Mouse (Mus musculus) gastrocnemius, postnatal 25 days (tissue): ENCODE measurements around the gene Mpi. TPM values are rescaled to one million over a fixed set of nuclear protein-coding genes. Genes with fewer than 3 reads are reported as not detected.

Source experiments
- DNase-seq: peaks from one replicate; pipeline ENCODE4 v3.0.0; 2022
- long read RNA-seq, 2 experiments: library from polyadenylated mRNA; stranded (forward); transcript quantifications; one replicate each; pipeline ENCODE4 v2.0.0; 2021
- total RNA-seq, 2 experiments: library from RNA; stranded (reverse); gene quantifications; 1 replicate in 1 of 2; 2 replicates in 1 of 2; pipeline ENCODE4 v1.2.3; 2021

Gene Mpi
- 10 to 100 TPM; 75.1 to 87.6 TPM for total RNA-seq
- long read RNA-seq, experiment 1, transcript Mpi-201 (8 exons, 1,780 nt) = major isoform, 39 of 136 reads
- long read RNA-seq, experiment 1, partial matches to known transcripts = 15 of 136 reads
- long read RNA-seq, experiment 1, other reads (novel, unspliced or antisense) = 82 of 136 reads
- long read RNA-seq, experiment 2, transcript Mpi-201 (8 exons, 1,780 nt) = major isoform, 34 of 68 reads
- long read RNA-seq, experiment 2, partial matches to known transcripts = 8 of 68 reads
- long read RNA-seq, experiment 2, other reads (novel, unspliced or antisense) = 26 of 68 reads

DNA sequence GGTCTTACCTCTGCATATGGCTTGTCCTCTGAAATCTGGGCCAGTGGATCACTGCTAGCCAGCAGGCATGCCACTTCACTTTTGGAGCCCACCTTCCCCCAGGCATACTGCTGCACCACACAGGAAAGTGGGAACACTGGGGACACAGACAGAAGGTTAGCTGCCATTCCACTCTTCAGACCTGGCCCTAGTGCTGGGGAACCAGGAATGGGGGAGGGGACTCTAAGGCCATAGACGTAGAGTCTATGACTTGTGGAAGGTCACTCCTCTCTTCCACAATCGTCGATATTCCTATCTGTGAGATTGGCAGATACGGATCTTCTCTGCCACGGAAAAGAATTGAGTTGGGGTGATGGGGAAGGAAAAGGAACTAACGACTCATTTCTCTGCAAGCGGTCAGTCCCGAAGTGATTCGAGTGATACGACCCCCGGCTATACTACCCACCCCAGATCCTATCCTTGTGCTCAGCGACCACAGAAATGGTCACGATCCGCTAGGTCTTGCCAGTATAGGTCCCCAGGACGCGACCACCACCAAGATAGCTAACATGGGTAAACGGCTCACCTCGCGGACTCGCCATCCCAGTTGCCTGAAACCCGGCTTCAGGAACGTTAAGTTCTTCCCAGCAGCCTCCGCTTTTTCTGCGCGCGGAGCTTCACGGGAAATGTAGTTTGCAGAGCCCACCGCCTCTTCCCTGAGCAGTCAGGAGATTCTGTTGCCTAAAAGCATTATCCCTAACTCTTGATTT lies at the start of gene Mpi:
TSS of gene Mpi (minus strand) at position 625 of the 749 bp plus-strand sequence.
- peak; percentile 45 for DNase-seq

DNA sequence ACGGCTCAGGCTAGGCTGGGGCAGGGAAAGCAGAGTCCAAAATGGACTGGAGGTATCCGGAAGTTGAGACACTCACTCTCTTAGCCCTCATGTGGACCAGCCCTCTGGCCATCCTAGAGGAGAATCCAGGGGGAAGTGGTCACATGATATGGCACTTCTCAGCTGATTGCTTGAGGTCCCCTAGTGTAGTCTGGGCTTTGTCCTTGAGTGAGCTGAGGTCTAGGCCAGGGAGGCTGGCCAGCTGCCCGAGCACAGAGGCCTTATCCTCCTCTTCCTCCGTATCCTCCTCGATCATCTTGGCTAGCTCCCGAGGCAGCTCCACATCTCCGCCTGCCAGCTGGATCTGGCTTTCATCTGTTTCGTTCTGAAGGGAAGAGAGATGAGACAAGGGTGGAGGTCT lies 49.5 kb upstream of the Mpi start:
- no peak for DNase-seq

DNA sequence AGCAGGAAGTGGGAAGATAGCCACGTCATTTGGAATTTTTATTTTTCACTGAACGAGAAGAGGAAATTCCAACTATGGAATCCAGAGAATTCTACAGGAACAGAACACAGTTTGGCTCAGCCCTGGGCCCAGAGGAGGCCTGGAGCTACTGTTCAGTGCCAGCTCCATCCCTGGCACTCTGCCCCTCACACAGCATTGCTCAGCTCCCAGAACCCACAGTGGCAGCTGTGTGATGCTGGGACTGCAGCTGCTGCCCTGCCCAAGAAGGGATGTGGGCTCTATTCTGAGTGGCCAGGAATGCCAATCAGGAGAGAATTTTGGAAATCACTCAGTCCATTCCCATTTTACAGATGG lies 48.8 kb upstream of the Mpi start:
- no peak for DNase-seq

DNA sequence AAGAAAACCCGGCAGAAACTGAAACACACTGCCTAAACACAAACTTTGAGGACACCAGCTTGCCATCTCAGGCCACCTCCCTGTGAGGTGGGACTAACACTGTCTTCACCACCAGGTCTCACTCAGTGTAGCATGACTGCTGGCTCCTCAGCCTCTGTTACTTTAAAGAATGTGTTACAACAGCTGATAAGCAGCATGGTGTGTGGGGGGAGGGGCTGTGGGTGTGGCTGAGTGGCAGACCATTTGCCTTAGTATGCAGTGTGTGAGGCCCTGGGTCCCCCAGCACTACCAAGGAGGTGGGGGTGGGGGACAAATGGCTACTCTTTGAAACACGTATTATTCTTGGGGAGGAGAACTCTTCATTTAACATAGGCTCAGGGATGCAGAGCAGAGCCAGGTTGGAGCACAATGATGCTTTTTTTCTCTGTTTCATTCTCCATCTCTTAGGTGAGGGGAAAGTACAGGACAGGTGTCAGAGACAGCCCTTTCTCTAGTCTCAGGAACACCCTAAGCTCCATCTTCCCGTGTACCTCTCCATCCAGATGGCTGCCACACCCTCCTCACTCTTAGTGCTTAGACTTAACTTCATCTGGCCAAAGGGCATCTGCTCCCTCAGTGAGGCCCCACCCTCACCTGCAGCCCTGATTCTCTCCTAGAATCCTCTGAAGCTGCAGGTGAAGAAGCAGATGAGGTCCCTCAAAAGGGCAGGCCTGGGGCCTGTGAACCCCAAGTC lies 48.2 kb upstream of the Mpi start:
- no peak for DNase-seq

DNA sequence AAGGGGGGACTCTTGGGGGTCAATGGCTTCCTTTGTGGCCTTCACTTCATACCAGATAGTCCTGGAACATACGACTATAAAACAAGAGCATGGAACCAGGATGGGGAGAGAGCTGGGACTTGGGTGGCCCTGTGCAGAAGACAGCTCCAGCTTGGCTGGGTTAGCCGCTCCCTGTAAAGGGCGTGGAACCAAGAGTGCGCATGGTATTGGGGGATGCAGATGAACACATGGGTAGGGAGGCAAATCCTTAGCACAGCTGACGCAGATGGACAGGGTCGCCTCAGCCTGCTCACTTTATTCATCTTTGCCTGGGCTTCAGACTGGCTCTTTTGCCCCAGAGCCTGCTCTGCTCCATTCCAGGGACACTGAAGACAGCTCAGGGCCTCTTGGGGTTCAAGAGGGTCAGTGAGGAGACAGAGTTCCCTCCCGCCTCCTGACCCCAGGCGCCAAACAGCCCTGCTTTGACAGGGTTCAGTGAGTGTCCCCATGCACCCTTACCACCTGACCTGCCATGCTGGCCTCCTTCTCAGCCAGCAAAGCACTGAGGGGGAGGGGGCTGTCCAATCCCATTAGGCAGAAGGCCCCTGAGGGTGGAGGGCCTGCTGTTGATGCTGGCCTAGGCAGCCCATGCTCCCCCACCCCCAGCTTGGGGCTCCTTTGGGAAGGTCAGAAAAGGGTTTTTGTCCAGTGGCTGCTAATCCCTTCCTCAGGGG lies 46.4 kb upstream of the Mpi start:
- no peak for DNase-seq

DNA sequence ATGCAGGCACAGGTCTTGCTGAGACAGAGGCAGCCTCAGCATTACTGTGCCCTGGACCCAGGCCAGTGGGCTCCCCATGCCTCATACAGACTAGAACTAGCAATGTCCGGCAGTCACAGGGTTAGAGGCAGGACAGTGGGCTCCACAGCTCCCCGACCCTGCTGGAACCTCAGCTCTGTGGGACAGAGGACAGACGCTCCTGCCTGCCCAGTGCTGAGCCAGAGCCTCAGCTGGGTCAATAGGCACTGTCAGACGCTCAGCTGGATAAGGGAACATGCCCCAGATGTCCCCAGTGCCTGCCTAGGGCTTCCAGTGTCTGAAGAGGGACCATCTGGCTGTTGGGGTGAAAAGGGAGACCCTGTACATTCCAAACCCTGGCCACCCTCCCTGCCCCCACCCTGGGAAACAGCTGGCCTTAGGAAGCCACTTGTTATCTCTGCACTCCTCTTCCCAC lies 45.4 kb upstream of the Mpi start:
- no peak for DNase-seq

DNA sequence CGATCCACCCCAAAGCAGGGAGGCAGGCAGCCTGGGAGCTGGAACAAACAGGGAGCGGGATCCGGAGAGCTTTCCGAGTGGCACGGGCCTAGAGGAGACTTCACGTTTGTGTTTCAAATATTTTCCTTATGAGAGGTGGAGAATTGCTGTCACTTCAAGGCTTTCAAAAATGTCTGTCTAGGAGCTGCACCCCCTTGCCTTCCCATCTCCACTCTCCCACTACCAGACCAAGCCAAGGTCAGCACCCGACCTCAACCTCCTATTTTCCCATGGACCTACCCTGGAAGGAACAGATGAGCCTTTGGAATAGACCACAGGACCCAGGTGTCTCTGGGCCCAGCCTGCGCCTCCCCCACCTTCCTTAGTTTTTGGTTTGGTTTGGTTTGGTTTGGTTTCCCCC lies 44.7 kb upstream of the Mpi start:
- DNase-seq = no peak

DNA sequence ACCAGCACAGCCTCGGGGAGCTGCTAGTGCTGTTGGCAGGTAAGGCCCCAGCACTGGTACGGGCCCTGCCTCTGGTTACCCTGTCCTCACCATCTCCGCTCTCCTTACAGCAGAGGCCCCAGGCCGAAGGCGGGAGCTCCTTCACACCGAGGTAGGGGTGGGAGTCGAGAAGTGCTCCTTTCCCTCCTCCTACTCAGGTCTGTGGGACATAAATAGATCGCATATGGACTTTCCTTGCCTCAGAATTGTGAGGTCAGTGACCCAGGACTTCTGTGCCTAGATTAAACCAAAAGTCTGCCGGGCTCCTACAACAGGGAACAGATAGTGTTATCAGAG lies 41.6 kb upstream of the Mpi start:
- no peak for DNase-seq

DNA sequence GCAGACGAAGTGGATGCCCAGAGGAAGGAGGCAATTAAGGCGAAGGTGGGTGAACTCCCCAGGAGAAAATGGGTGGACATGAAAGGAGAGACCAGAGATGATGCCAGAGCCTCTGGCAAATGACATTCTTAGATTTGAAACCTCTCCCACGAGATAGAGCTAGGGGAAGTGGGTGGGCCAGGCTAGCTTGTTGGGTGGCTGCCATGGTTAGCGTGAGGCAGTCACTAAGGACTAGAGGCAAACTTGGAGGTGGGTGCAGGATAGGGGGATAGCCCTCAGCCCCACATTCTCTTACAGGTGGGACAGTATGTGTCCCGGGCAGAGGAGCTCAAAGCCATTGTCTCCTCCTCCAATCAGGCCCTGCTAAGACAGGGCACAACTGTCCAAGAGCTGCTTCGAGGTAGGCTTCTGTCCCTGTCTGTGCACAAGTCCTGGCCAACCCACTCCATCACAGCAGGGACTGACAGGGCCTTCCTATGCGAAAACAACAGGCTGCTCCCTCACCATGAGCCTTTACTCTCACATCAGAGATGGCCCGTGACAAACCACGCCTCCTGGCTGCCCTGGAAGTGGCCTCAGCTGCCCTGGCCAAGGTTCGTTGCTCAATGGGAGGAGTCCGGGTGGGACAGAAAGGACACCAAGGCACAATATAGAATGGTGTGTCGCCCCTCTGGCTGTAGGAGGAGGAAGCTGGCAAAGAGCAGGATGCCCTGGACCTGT lies 41.1 kb upstream of the Mpi start:
- DNase-seq = no peak

DNA sequence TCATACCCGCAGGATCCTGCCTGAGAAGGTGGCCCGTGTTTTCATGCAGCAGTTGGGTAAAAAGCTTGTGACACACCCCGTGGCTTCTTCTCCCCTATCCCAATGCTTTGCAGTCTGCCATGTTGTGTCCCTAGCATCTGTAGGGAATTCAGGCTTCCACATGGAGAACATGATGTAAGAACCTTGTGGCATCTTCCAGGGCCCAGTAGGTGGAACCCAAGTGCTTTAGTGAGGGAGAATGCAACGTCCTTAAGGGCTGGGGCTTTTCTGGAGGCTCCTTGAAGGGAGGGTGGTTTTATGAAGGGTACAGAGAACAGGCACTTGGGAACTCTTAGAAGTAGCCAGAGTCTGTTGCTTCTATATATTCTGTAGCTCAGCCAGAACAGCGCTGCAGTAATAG lies 38.2 kb upstream of the Mpi start:
- DNase-seq = no peak

DNA sequence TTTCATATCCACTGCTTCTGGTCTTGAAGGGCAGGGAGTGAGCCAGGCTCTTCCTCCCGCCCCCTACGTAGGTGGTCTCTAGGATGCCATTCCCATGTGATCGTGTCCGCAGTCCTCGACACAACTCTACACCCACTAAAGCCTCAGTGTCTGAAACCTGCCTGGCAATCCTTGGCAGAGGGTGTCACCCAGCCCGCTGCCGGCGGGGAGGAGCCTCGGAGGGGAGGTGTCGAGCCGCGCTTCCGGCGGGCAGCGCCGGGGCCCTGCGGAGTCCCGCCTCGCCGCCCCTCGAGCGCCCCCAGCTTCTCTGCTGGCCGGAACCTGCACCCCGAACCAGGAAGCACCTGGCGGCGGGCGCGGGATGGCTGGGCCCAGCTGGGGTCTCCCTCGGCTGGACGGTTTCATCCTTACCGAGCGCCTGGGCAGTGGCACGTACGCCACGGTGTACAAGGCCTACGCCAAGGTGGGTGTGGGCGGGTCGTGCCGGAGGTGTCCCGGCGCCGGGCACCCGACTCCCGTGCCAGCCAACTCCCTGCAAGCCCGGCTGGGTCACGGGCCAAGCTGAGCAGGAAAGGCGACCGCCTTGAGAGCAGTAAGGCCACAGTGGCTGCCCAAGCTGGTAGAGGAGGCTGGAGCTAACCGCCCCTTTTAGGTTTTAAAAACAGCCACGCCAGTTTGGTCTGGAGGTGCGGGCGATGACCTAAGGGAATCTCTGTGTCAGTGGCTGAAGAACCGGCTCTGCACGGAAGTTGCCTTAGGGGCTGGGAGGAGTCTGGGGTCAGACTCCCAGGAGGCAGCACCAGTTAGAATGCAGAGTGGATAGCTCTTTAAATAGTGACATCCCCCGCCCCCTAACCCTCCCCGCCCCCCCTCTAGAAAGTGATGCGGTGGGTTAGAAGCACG lies 36.9 kb upstream of the Mpi start, which contains the start of gene Ulk3:
TSS of gene Ulk3 (plus strand) at position 229 of the 903 bp plus-strand sequence.
- DNase-seq = peak; percentile 81

DNA sequence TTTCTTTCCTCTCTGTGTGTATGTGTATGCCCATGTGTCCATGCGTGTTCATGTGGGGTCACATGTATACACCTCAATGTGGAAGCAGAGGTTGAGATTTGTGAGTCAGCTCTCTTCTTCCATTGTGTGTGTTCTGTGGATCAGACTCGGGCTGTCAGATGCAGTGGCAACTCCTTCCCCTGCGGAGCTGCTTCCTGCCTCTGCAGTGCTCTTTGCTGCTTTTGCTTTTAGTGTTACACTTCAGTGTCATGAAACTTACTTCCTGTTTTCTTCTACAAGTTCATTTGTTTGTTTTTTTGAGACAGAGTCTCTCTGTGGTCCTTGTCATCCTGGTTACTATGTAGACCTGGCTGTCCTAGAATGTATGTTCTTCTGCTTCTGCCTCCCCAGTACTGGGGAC lies 32.4 kb upstream of the Mpi start:
- DNase-seq = no peak

DNA sequence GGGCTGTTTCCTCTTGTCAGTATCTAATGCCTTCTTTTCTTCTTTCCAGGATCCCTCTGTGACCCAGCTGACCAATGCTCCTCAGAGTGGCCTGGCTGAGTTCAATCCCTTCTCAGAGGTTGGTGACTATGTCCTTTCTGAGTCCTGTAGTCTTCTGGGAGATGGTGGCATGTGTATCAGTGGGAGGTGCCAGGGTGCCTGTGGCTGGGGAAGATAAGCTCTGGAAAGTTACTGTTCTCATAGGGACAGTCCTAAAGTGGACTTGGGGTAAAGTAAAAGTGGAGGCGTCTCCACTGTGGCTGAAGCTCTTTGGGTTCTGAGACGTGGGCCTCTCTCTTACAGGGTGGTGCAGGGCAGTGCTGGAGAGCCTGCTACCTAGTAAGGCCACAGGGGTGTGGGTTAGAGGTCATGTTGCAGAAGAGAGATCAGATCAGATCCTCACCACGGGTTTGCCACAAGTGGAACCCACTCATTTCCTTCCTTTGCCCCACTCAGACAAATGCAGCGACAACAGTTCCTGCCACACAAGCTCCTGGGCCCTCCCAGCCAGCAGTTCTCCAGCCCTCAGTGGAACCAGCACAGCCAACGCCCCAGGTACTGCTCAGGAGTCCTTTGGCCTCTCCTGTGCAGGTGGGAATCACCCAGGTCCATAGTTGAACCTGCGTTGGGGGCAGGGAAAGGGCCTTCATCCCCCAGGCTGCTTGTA lies 24.7 kb upstream of the Mpi start:
- no peak for DNase-seq

DNA sequence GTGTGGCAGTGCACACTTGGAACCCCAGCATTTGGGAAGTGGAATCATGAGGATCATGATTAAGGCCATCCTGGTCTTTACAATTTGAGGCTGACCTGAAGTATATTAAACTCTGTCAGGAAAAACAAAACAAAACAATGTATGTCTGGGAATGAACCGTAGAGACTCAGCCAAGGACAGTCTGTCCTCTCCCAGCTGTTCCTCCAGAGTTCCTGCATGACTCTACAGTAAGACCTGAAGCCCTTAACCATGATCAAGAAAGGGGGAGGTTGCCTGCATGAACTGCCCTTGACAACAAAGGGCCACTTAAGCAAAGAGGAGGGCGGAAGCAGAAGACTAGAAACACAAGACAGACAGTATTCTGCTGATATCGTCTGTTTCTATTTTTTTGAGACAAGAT lies 23.0 kb upstream of the Mpi start:
- DNase-seq = no peak

DNA sequence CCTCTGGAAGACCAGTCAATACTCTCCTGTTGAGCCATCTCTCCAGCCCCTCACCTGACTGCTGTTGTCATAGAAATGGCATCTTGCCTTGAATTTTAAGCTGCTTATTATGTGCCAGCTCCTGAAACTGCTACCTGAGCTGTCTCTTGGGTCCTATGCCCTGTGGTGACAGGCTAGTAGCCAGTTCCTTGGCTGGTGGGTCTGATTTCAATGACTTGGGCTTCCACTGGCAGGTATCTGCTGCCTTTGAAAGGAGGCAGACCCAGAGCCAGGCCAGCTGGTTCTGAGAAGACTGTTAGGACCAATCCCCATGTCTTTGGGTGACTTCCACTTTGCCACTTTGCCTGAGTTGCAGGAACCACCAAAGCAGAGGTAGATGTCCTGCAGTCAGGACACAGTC lies 21.8 kb upstream of the Mpi start:
- no peak for DNase-seq

DNA sequence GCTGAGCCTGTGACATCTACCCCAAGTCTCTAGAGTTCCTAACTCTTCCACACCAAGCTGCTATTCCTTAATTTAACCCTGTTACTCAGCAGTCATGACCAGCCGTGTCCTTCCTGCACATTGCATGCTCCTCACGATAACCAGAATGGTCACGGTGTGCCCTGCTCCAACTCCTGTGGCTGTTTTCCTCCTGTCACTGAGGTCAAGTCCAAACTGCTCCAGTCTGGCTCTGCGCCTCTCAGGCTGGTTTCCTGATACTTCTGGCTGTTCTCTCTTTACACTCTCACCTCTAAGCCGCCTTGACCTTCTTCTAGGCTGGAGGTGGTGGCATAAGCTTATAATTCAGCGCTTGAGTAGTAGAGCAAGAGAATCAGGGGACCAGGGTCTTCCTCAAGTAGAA lies 15.9 kb upstream of the Mpi start:
- DNase-seq = peak; percentile 72

DNA sequence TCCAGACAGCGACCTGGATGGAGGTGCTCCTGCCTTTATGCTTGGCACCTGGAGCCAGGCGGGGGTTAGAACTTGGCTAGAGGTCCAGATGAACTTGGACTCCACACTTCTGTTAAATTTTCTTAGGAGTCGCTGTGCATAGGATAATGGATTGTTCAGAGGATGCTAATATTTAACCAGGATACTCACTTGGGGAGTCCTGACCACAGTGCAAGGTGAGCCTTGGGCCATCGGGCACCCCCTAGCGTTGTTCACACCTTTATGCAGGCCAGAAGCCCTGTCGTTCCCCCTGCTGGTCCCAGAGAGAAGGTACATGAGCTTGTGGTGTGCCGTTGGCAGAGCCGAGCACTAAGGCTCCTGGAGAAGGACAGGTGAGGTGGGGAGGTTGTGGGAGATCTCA lies 14.3 kb upstream of the Mpi start:
- no peak for DNase-seq

DNA sequence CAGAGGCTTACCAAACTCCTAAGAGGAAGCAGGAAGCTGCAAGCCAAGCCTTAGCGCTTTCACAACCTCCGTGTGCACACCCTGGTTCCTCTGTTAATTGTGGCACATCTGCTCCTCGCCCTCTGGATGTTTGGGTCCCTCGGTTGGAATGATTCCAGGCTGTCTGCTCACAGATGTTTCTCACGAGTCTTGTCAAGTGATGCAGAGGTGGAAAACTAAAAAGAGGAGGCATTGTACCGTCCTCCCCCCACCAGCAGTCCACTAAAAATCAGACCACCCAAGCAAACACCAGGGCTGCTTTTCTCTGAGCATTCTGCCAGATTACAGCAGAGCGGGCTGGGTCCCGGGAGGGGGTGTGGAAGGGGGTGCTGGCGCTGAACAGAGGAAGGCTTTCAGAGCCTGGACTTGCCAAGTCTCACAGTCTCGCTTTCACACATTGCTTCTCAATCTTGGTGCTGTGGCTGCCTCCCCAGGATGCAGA lies 13.2 kb upstream of the Mpi start:
- DNase-seq = peak; percentile 54

DNA sequence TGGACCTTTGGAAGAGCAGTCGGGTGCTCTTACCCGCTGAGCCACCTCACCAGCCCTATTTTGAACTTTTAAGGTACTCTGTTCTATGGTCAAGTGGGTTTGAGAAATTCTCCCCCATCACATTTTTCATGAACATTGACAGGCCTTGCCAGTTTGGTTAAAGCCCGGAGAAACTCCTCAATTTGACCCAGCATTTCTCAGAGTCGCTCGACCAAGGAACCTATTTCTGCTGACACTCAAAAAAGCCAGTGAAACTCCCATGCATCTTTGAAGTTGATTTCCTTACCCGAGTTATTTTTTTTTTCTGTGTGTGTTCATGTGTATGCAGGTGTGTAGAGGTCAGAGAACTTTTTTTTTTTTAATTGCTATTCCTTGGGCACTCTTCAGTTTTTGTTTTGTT lies 12.0 kb upstream of the Mpi start:
- no peak for DNase-seq

DNA sequence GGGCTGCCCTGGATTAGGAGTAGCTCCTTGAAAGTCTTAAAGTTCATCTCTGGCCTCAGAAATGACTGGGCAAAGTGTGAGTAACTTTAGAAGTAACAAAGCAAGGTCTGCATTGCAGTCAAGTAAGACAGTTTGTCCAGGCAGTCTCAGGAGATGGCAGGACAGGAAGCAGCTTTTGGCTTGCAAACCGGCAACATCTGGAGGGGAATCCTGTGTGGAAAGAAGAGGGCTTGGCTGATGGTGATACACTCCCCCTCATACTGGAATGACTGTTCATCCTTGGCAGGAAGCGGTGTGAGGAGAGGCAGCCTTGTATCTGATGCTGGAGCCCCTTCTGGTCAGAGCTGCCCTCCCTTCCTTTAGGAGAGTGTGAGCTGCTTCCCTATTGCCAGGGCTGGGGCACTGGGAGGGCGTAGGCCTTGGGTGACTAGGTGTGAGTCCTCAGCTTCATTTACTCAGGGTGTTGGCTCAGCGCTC lies 10.4 kb upstream of the Mpi start:
- DNase-seq = peak; percentile 77
